Mouse (Mus musculus): ENCODE results near the gene Nop58. TPM values are rescaled to one million over a fixed set of nuclear protein-coding genes. Genes with fewer than 3 reads are reported as not detected.
"Not testable (repeated sequence)": the region's sequence is repeated elsewhere in the genome, so short reads cannot be mapped to it uniquely, and the experiment has no call there.

Gene Nop58
- polyA plus RNA-seq, 3 experiments from 2014 or later, result 155 to 208 (median 208) TPM

DNA sequence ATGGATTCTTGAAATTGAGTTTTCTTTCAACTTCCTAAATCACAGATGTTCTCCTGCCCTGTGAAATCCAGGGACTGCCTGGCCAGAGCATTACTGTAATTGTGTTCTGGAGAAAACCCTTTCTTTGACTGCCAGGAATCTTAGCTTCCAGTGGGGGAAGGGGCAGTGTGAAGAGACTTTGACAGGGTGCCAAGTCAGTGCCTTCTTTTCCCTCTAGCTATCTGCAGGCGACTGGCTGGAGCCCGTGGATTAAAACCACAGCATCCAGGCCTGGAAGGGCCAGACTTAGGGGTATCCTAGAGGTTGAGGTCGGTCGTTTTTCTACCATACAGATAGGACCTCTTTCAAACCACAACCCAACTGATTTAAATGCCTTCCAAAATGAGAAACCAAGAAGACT lies 40.9 kb downstream of the Nop58 start:
- no peak for ATAC-seq

DNA sequence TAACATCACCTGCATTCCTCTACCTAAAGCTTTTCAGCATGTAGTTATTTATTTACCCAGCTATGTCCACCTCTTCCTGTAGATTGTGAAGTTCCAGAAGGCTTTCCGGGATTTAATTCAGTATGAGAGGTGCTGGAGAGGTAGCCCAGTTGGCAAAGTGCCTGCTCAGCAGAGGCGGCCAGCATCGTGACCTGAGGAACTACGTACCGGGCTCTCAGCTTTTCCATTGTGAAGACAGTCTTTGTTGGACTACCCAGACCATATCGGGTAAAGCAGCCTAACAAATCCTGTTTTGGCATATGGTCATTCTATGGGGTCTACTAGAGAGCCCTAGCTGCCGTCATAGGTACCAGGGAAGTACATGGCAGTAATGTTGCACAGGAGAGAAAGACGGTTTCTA lies 45.3 kb downstream of the Nop58 start:
- ATAC-seq, result no peak

DNA sequence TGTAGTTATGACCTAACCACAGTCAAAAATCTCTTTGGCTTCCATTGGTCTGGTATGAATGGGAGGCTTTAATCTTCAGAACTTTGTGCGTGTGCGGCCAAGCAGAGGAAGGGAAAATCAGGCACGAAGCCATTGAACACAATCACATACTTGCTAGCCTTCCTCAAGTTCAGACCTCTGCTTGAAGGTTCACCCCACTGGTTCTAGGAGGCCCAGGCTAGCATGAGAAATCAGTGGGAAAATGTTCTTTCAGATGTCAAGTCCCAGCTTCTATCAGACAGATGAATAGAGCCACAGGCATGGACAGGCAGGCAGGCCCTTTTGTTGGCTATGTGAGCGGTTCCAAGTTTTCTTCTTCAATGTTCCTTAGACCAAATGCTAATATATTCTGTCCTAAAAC lies 46.0 kb downstream of the Nop58 start:
- ATAC-seq, result no peak

DNA sequence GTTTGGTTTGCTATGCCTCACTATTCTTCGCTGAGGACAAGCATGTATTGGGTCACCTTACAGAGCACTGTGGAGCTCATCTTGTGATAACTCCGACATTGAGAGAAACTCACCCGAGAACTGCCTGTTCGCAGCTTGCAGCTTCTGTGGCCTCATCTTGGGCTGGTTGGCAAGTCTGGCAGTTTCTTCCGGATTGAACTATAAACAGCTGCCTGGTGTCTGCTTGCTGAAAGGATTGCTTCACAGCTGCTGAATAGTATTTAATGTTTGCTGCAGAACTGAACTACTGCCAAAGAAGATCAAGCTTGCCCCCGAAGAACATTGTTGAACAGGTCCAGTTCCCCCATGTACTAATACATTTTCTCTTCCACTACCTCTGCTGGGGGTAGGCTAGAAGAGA lies 49.3 kb downstream of the Nop58 start:
- ATAC-seq, result no peak

DNA sequence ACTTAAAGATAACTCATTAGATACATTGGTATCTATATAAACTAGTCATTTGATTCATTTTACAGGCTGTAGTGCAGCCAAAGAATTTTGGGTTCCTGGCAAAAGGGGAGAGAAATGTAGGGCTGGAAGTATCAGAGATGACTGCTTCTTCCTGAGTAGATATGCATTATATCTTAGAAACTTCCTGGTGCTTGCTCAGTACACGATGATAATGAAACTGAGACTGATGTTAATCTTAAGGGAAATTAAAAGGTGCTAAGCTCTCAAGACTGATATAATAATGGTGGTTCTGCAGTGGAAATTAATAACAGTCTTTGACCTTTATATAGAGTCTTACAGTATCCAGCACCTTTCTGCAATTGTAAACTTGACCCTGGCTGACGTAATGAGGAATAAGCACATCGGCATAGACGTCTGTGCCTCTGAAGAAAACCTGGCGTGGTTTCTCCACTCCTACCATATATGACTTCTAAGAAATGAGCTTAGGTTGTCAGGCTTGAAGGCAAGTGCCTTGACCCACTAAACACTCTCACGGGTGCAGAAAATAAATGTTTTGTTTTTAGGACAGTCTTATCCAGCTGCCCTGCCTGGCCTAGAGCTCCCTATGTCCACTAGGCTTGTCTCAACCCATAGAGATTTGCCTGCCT lies 54.1 kb downstream of the Nop58 start:
- ATAC-seq, result peak; percentile 43

DNA sequence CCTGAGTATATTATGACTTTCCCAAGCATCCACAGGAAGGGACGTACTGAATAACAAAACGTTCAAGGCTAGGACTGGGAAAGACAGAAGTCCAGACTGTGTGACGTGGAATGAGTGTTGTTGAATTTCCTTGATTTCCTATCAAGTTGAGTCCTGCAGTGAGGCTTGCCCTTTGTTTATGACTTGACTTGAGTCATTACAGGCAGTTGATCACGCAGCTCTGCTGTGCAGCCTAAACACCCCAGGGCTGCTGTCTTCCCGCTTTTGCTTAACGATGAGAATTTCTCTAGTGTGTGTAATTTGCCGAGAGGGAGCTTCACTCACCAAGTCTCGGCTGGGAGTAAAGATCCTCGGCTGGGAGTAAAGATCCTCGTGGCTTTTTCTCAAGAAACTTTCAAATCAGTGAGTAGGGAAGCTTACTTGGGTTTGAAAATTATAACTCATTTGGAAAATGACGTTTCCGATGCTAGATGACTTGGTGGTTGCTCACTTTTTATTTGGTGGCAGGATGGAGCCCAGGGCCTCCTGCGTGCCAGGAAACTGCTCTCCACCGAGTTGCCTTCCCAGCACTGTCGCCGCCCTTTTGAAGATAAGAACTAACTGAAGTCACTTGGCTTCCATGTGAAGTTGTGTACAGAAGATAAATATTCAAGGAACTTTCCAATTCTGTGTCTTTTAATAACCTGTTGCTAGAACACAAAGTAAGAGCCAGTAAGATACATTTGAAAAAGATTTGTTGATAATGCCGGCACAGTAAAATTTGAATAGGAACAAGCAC lies 55.0 kb downstream of the Nop58 start:
- no peak for ATAC-seq

DNA sequence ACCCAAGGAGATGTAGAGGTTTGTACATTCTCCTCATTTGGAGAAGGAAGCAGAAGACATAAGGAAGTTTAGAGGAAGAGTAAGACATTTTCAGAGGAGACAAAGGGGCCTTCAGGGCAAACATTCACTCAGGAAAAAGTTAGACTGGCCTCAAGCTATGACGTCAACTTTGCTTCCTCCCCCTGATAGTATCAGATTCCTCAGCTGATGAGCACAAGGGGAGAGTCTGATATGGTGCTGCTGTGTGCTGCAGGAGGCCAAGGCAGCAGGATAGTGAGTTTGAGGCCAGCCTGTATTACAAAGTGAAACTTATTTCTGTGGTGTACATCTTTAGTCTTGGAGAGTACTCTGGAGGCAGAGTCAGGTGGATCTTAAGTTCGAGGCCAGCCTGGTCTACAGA lies 64.3 kb downstream of the Nop58 start:
- ATAC-seq, result no peak

DNA sequence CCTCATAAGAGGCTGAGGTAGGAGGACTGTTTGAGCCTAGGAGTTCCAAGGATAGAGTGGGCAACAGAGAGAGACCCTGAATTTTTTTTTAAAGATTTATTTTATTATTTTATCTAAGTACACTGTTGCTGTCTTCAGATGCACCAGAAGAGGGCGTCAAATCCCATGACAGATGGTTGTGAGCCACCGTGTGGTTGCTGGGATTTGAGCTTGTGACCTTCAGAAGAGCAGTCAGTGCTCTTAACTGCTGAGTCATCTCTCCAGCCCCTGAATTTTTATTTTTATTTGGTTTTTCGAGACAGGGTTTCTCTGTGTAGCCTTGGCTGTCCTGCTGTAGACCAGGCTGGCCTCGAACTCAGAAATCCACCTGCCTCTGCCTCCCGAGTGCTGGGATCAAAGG lies 65.0 kb downstream of the Nop58 start:
- ATAC-seq, result not testable (repeated sequence)

DNA sequence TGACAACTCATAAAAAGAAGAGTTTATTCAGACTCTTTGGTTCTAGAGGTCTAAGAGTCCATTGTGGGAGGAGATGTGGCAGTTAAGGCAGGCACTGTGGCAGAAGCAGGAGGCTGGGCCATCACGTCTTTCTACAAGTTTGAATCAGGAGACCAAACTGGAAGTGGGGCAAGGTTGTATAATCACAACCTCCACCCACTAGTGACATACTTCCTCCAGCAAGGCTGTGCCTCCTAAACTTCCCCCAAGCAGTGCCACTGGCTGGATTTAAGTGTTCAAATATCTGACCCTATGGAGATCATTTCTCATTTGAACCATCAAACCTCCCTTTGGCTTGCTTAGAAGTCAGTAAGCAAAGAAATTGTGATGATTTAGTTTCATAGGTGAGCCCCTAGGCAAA lies 70.5 kb downstream of the Nop58 start:
- no peak for ATAC-seq

DNA sequence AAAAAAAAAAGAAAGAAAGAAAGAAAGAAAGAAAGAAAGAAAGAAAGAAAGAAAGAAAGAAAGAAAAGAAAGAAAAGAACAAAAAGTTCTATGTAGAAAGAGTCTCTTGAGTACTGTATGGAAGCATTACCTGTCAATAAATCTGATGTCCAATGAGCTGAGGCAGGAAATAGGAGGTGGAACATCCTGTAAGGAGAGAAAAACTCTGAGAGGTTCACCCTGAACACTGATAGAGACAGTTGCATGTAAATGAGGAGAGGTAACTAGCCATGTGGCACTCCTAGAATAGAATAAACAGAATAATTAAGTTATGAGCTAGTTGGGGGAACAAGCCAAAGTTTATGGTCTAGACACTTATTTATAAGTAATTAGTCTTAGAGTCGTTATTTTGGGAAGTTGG lies 73.6 kb downstream of the Nop58 start:
- no peak for ATAC-seq

DNA sequence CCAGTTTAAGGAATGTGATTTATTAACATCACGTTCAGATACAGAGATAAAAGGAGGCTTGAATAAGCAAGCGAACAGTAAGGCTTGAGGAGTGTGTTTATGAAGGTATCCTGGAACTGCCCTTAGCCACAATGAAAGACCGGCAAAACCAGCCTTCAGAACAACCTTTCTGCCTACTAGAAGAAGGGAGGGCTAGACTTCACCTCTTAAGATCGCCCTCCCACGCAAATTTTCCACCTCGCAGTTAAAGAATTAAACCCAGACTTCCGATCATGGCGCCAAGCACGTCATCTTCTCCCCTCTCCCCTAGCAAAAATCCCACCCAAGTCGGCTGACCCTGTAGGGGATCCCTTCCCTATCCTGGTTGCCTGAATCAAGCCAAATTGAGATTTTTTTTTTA lies 77.4 kb downstream of the Nop58 start:
- ATAC-seq, result peak; percentile 56

DNA sequence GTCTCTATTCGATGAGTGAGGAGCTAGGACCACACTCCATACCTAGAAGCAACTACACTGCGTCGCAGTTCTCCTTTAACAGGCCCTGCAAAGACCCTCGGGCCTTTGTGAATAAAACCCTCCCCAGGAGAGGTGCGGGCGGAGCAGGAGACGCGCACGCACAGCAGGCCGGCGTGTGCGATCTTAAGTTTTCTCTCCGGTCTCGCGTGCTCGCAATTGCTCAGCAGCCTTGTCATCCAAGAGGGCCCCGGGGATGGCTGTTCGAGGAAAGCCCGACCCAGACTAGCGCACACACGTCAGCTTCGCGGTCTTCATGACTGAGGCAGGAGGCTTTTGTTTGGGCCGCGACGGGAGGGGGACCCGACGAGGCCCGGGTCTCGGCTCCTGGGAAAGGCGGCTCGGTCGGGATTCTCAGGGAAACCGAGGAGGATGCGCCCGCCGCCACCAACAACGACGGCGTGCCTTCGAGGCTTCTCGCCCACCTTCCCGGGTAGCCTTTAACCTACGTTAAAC lies 77.9 kb downstream of the Nop58 start:
- ATAC-seq, result peak; percentile 56

DNA sequence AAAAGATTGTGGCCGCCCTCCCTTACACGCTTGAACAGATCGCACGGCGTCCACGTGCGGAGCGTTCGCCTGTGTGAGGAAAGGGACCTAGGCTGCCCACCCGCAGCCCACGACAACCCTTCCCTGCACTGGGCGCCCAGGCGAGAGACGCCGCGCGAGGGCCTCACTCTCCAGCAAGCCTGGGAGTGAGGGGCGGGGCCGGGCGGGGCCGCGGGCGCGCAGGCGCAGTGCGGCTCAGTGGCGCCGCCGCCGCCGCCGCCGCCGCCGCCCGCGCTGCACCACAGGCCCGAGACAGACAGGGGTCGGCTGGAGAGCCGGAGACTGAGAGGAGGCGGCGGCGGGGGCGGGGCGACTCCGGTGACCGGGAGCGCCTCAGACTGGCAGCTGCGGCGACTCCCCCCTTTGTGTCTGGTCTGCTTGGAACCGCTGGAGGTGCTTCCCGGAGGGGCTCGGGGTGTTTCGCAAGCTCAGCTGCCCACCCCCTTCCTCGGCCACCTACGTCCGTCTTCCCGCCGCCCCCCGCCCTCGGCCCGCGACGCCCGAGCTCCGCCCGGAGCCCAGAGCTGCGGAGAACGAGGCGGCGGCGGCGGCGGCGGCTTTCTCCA lies 78.5 kb downstream of the Nop58 start, which contains the start of gene Bmpr2:
TSS of gene Bmpr2 (plus strand) at position 237 of the 605 bp plus-strand sequence.
- peak; percentile 55 for ATAC-seq

DNA sequence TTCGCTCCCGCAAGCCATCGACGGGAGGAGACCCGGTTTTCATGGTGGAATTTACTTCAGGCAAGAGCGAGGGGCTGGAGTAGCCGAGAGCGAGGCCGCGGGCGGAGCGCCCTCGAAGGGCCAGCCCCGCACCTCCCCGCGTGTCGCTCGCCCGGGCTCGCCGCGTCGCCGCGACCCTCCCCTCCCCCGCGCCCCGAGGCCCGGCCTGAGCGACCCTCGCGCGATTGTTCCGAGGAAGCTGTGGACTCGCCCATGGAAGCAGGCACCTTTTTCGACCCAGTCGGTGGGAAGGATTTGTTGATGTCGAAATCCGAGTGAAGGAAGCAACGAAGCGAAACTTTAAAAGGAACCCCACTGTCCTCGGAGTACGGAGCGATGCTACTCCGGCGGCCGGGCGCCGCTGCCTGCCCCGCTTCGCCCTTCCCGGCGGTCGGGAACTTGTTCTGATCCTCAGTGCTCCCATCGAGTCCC lies 79.0 kb downstream of the Nop58 start:
- ATAC-seq, result peak; percentile 12

DNA sequence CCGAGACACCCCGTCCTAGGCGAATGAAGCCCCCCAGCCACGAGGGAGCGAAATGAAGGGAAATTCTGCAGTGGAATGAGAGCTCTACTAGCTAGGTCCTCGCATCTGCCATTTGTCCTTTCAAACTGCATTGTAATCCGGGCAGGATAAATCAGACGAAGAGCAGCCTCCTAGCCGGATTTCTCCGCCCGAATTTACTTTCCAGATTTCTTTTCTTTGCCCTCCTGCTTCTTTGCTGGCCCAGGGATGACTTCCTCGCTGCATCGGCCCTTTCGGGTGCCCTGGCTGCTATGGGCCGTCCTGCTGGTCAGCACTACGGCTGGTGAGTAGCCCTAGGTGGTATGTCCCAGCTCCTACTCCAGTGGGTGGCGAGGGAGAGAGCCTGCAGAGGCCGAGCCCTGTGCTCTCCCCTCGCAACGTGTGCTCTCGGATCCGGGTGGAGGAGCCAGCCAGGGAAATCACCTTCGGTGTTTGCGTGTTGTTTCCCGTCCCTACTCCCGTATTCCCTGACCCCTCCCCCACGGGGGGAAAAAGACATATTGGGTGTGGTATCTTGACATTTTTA lies 79.7 kb downstream of the Nop58 start:
- no peak for ATAC-seq

DNA sequence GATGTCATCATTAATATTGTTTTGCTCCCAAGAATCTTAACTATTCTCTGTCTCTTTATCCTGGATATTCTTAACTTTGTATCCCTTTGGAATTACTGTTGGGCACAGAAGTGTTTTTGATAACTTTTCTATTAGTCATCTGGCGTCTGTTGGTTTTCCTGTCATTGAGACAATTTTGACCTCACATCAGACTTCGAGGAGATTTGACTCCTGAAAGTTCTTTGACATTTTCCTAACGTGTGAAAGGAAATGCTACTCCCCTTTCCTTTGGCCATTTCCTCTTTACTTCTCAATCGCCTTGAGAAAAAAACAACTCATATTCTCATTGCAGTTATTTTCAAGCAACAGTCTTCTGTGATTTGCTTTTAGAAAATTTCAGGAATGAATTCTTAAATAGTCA lies 80.5 kb downstream of the Nop58 start:
- no peak for ATAC-seq

DNA sequence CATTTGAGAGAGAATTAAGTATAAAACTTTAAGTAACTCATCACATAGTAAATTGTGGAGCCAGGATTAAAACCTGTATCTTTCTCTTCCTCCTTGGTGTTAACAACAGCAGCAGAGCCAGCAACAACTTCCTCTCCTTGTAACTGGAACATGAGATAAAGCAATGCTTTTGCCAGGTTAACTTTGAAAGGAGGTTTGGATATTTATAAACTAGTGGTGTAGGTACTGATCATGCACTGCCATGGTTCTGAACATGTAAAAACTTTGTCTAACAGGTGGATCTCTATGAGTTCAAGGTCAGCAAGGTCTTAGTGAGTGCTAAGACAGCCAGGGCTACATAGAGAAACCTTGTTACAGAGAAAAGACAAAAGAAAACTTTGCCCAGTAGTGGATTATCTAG lies 81.9 kb downstream of the Nop58 start:
- no peak for ATAC-seq

Other genes with a start within 250 kb of the Nop58 start
- under 1 TPM in 1 of 3 experiments, not detected in 2; 0.13 TPM for gene Fzd7, start 202.5 kb upstream of the Nop58 start, polyA plus RNA-seq (2017; shearing (Covaris generic))
- gene Gm973, start 168.7 kb upstream of the Nop58 start, polyA plus RNA-seq (2017; shearing (Covaris generic)), result 1 to 10 TPM in 1 of 3 experiments, not detected in 2; 1.8 TPM
- 100 to 1,000 TPM; 529 to 560 (median 532) TPM for gene Sumo1, start 14.1 kb upstream of the Nop58 start, polyA plus RNA-seq (2017; shearing (Covaris generic))
- 1 to 10 TPM; 2.6 to 3.5 (median 3.3) TPM for gene Bmpr2, start 78.4 kb downstream of the Nop58 start, polyA plus RNA-seq (2017; shearing (Covaris generic))
- 10 to 100 TPM; 14.7 to 26.3 (median 15.4) TPM for gene Fam117b, start 228.0 kb downstream of the Nop58 start, polyA plus RNA-seq (2017; shearing (Covaris generic))